Mouse (Mus musculus) liver, embryonic 14 days (tissue): ENCODE data around the gene Rtp1. TPM values are rescaled to one million over a fixed set of nuclear protein-coding genes. Genes with fewer than 3 reads are reported as not detected.

ENCODE experiments used
- polyA plus RNA-seq: library from polyadenylated mRNA; depleted of rRNA; stranded (reverse); fragments of >200 nt; gene quantifications from 2 replicates; pipeline ENCODE4 v1.2.3, GENCODE M21; 2012; rRNA removed

Rtp1 gene
- polyA plus RNA-seq: not detected in 2 replicates

GRCm38 (mm10) chr16:23428647-23429319 is at the start of gene Rtp1:
Gene Rtp1 (plus strand): TSS chr16:23429133.

Other genes starting within 250 kb of the Rtp1 start
- gene St6gal1, start 204.4 kb upstream of the Rtp1 start, polyA plus RNA-seq: 10.6 and 11.8 TPM in 2 replicates
- 5.5 and 7.3 TPM in 2 replicates for gene Rtp4, start 91.2 kb downstream of the Rtp1 start, polyA plus RNA-seq
- 11.1 and 12.7 TPM in 2 replicates for gene Masp1, start 91.7 kb downstream of the Rtp1 start, polyA plus RNA-seq